Mouse (Mus musculus) ZHBTc4 (cell line): ENCODE measurements around the gene Itgav.

Source experiments
- DNase-seq: peaks from one replicate; pipeline ENCODE4 v3.0.0-alpha.2; 2011; ENCODE audit warnings: low read depth, low spot score

The Itgav gene

GRCm38 (mm10) chr2:83744276-83744952, 20.2 kb downstream of the Itgav start:
- no peak for DNase-seq

DNA sequence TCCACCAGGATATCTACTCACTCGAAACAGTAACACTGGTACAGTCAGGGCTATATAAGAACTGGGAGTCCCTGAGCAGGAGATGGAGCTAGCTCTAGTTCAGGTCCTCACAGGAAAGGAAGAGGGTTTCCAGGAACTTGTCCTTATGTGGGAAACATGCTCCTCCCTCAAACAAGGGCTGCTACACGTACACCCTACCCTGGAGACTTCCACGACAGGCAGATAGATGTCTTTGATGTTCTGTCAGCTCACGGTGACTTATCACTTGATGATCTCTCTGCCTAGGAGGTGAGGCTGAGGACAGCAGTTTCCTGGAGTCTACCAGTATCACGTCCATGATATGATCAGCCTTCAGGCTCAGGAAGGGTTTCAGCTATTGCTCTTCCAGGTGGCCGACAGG, 21.1 kb downstream of the Itgav start:
- DNase-seq = no peak

DNA sequence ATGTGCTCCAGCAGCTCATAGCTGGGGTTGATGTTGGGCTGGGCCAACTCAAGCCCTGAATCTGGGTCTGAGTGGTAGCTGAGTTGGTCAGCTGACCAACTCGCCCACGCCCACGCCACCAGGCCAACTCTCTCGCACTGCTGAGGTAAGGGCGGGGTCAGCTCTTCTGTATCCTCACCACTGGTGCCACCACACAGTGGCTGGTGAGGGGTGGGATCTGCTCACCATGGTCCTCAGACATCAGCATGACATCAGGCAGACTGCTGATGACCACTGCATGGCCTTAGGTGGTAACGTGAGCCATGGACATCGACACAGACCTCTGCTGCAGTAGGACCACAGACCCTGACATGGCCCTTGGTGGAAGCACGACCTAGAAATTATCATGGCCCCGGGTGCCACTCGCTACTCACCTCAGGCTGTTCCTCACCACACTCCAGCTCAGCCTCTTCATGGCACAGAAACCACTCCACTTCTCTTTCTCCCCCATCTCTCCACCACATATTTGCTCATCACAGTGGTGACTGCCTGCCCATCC, 24.5 kb downstream of the Itgav start:
- no peak for DNase-seq

DNA sequence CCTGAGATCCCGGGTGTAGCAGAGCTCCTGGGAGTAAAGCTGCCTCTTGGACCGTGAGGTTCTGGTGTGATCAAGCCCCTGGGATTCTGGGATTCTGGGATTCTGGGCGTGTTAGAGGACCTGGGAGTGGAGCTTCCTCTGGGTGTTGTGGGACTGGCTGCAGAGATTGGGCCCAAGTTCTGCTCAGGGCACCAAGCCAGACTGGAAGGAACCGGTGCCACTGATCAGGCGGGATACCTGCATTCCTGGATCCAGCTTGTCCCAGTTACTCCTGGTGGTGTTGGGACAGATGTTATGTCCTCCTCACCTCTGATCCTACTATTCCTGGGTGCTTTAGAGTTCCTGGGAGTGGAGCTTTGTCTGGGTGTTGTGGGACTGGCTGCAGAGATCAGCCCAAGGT, 28.8 kb downstream of the Itgav start:
- peak; percentile 74 for DNase-seq

GRCm38 (mm10) chr2:83754306-83754837, 30.2 kb downstream of the Itgav start:
- DNase-seq = no peak

DNA sequence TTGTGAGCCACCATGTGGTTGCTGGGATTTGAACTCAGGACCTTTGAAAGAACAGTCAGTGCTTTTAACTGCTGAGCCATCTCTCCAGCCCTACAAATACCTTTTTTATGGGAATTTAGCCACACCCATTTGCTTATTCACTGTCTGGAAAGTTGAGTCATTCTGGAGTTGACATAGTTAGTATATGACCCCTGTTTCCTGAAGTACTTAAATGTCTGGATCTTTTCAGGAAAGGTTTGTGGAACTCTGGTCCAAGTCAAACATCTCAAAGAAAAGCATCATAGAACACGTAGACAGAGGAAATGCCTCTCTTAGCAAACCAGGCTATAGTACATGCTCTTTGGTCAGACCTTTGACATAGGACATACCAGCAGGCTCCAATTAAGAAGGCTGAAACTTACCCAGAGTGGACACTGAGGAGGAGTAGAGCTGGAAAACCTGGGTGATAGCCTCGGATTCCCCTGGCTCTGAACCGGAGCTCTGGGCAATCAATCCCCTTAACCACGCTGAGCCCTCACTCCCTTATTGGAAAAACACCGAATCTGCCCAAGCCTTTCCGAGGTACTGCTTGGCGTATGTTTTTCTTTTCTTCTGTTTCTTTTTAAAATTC, 34.5 kb downstream of the Itgav start:
- DNase-seq = no peak

GRCm38 (mm10) chr2:83759216-83759648, 35.0 kb downstream of the Itgav start:
- peak; percentile 51 for DNase-seq

DNA sequence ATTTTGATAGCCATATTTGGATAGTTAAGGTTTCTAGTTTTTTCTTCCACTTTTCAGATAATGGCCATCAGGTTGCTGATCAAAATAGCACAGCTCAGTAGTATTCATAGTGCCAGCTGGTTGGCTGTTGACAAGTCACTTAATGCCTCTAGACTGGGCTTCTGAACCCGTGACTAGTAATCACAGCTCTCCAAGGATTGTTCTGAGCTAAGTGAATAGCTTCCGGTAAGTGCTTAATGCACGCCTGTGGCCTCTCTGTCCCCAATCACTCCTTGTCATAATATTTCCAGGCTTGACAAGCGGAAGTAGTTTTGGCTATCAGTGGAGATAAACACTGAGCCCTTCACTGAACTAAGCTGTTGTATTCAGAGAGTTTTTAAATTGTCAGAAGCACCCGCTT, 35.5 kb downstream of the Itgav start:
- DNase-seq = no peak

DNA sequence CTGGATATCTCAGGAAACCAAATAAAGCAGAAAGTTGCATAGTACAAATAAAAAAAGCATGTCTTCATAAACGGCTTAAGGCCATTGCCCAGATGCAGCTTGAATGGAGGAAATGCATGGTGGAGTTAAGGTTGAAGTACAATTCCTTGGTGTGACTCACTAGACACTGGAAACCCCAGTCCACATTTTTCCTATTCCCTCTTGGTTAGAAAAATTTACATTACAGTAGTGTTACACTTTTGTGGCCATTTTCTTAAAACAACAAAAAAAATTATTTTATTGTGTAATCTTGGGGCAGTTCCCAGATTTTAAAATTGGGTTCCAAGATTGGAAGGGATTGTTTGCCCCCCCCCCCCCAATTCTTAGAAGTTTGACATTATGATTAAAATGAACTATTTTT, 35.9 kb downstream of the Itgav start:
- no peak for DNase-seq

DNA sequence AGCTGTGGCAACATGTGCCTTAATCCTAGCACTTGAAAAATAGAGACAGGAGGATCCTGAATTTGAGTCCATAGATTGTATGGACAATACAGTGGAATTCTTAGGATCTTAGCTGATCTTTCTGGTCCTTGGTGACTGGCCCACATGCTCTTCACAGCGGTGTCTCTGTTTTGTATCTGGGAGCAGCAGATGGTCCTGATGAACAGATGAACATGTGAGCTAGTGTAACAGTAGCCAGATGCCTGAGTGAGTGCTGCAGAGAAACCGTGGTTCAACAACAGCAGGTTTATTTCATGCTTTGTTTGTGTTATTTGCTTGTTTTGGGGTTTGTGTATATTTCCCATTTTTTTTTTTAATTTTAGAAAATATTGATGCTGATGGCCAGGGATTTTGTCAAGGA, 37.3 kb downstream of the Itgav start:
- DNase-seq = no peak

GRCm38 (mm10) chr2:83762106-83762855, 38.1 kb downstream of the Itgav start:
- peak; percentile 26 for DNase-seq

DNA sequence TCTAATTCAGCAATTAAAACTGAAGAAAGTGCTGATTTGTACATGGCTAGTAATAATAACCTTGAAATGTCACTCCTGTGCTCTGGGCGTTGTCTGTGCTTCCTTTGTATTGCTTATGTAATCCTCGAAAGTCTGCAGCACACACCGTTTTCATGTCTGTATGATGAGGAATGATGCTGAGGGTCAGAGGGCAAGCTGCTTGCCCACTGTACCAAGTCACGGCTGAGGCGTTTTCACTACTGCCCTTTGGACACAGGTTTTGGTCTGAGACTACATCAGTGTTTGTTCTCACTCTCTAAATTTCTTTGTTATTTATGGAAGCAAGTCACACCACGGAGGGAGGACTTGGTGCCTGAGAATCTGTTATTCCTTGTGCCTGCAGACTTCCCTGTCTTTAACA, 41.9 kb downstream of the Itgav start:
- DNase-seq = no peak

- DNase-seq = no peak
Observed at GRCm38 (mm10) chr2:83766878-83767277, 42.7 kb downstream of the Itgav start.

DNA sequence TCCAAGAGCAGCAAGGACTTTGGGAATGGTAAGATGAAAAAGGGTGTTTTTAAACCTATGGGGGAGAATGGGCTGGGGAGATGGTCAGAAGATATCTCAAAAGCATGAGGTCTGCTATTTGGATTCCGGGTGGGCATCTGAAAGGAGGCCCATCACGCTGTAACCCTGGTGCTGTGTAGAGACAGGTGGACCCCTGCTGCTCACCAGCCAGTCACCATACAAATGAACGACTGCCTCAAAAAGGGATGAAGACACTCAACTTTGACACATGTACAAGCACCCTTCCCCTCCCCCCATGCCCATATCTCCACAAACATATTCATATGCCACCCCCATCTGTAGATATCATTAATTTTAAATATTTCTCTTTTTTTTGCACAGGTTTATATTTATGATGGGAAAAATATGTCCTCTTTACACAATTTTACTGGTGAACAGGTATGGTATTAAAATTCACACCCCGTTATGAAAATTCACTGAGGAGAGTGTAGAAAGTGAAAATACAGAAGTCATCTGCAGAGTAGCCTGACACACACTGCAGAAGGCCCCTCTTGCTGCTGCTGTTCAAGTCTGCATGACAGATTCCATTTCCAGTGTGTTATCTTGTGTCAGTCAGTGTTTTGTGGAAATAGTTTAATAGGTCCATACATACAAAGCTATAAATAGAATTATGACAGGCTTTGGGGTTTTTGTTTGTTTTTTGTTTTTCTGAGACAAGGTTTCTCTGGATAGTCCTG, 44.3 kb downstream of the Itgav start:
- no peak for DNase-seq

GRCm38 (mm10) chr2:83771155-83771812, 47.1 kb downstream of the Itgav start:
- peak; percentile 66 for DNase-seq

GRCm38 (mm10) chr2:83791330-83792073, 67.3 kb downstream of the Itgav start:
- DNase-seq = no peak

DNA sequence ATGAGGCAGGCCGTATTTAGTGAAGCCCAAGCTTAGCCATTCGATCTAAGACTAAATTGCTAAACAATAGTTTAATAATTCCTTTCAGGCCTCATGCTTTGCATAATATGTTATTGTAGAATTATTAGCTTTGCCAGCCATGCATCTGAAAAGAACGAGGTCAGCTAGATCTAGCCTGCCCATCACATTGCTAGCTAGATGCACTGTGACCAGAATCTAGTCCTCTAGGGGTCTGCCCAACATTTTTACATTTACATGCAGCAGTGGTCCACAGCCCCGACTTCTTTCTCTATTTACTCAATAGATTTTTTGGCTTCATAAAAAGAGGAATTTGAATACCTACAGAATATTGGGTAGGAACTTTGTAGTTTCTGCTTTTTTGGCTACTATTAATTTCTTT, 67.9 kb downstream of the Itgav start:
- no peak for DNase-seq

DNA sequence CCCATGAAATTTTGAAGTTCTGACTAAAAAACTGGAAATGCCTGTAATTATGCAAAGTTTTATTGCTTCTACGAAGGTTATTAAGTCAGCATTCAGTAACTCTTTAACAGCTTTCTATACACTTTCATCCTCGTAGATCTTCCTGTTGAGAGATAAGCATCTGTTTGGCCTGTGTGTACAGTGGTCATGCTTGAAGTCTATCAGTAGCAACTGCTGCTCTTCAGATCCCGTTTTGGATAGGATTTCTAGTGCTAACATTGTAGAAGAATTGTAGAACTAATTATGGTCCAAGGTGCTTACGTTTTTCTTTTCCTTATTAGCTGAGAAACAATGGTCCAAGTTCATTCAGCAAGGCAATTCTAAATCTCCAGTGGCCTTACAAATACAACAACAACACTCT, 71.6 kb downstream of the Itgav start:
- no peak for DNase-seq

- no peak for DNase-seq
Observed at GRCm38 (mm10) chr2:83797902-83798497, 73.8 kb downstream of the Itgav start.
